Mouse (Mus musculus) embryonic facial prominence, embryonic 14.5 days (tissue): Measurements from ENCODE around the gene Rps9. TPM values are rescaled to one million over a fixed set of nuclear protein-coding genes. Genes with fewer than 3 reads are reported as not detected.
A peak's percentile ranks its signal among the peaks of the same experiment; 100 is the strongest.

Source experiments
- ATAC-seq: fragments of 200-750 bp; cut with Nextera tagmentation; 2 replicates; pipeline ENCODE4 v1.8.0; 2017; ENCODE audit warnings: low read depth, moderate number of reproducible peaks, moderate TSS enrichment
- DNase-seq: peaks from one replicate; pipeline ENCODE4 v3.0.0-alpha.2; 2015; ENCODE audit warnings: low spot score
- H3K27ac ChIP-seq: fragments of 300-500 bp; sonication (generic); replicated peaks from 2 replicates; pipeline ENCODE4 v1.5.1; 2014; ENCODE audit warnings: low read depth, mild to moderate bottlenecking, low read length, moderate library complexity
- H3K27me3 ChIP-seq: fragments of 300-500 bp; sonication (generic); replicated peaks from 2 replicates; pipeline ENCODE4 v1.6.1; 2014; ENCODE audit warnings: low read length; ENCODE audit not compliant: control insufficient read depth, insufficient read depth
- H3K36me3 ChIP-seq: fragments of 300-500 bp; sonication (generic); 2 replicates; pipeline ENCODE4 v1.6.1; 2014; ENCODE audit warnings: low read length, mixed read lengths; ENCODE audit not compliant: control insufficient read depth, insufficient read depth
- H3K4me1 ChIP-seq: fragments of 300-500 bp; sonication (generic); 2 replicates; pipeline ENCODE4 v1.6.1; 2014; ENCODE audit warnings: antibody characterized with exemption, low read length; ENCODE audit not compliant: control insufficient read depth, insufficient read depth
- H3K4me2 ChIP-seq: fragments of 300-500 bp; sonication (generic); 2 replicates; pipeline ENCODE4 v1.6.1; 2014; ENCODE audit warnings: low read depth, mild to moderate bottlenecking, low read length, moderate library complexity, mixed read lengths
- H3K4me3 ChIP-seq: fragments of 300-500 bp; sonication (generic); 2 replicates; pipeline ENCODE4 v1.5.1; 2014; ENCODE audit warnings: low read depth, mild to moderate bottlenecking, low read length
- H3K9ac ChIP-seq: fragments of 300-500 bp; sonication (generic); 2 replicates; pipeline ENCODE4 v1.6.1; 2014; ENCODE audit warnings: low read depth, mild to moderate bottlenecking, low read length, moderate library complexity, mixed read lengths
- H3K9me3 ChIP-seq: fragments of 300-500 bp; sonication (generic); 2 replicates; pipeline ENCODE4 v1.6.1; 2016; ENCODE audit warnings: low read length; ENCODE audit not compliant: control insufficient read depth
- WGBS: fragments of 180-500 bp; shearing (Covaris S2); extraction: QIAGEN DNeasy Blood & Tissue Kit; methylation state at CpG from one replicate; pipeline ENCODE4 v1.1.7; 2014; 5-methylcytosine and 5-hydroxymethylcytosine counted together
- polyA plus RNA-seq: library from polyadenylated mRNA; unstranded; fragments of >200 nt; fragmentation: Nextera tagmentation; extraction: Ambion mirVana; gene quantifications from 2 replicates; pipeline ENCODE4 v1.2.1, GENCODE M21; 2014

Gene Rps9
- 1,544 and 1,554 TPM in 2 replicates for polyA plus RNA-seq

DNA sequence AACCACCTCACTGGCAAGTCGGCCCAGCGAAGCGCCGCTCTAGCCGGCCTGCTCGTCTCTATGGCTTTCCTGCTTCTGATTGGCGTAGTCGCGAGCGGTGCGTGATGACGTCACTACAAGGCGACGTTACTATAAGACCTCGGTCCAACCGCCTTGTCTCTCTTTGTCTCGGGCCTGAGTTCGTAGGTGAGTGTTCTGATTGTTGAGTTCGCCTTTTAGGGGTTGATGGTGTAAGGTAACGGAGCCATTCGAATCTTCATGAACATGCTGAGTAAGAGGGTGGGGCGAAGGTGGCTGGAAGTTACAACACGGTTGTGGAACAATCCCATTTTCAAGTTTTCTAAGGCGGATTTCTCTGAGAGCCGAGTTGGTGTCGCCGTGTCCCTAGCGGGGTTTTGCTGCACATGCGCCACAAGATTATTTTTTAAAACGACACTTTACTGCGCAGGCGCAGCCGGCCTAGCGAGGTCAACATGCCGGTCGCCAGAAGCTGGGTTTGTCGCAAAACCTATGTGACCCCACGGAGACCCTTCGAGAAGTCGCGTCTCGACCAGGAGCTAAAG lies at the start of gene Rps9:
Gene Rps9, plus strand, starts transcription at position 115 of the 563 bp plus-strand sequence.
- no peaks in the 10 kb centered on the region for H3K9me3 ChIP-seq
- peak within 1 kb of the TSS; percentile 83 for H3K4me2 ChIP-seq
- H3K27ac ChIP-seq: peak within 1 kb of the TSS; percentile 93
- peaks cover 4% of the 10 kb centered on the region; the same call in 1 of the 2 replicates for H3K4me1 ChIP-seq
- 1% methylated on average over 42 of the region's 42 CpGs for WGBS
- DNase-seq: peak; percentile 98
- H3K4me3 ChIP-seq: peak within 1 kb of the TSS; percentile 85
- no peaks in the 10 kb centered on the region for H3K27me3 ChIP-seq
- H3K36me3 ChIP-seq: peaks cover 65% of the 10 kb centered on the region
- ATAC-seq: peak; percentile 95
- H3K9ac ChIP-seq: peak within 1 kb of the TSS; percentile 92

DNA sequence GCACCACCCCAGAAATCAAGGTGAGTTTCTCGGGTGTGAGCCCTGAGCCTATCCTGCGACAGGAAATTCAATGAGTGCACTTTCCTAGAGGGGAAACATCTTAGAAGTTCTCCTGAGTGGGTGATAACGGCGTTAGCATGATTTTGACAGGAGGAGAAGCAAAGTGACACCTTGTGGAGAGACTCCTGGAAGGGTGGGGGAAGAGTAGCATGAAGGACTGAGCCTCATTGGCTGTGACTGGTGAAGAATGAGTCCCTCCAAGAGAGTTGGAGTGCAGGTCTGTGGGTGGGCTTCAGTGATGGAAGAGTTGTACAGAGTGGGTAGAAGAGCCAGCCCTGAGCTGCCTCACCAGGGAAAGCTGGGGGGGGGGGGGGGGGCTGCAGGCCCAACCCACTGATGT lies 46.8 kb upstream of the Rps9 start:
- Histone ChIP-seq H3K4me3 (no peak overlapping the region), H3K4me1 (no peaks in the 10 kb centered on the region), H3K27me3 (no peaks in the 10 kb centered on the region), H3K9me3 (no peaks in the 10 kb centered on the region), H3K9ac (no peak overlapping the region), H3K27ac (no peak overlapping the region), H3K4me2 (no peak overlapping the region), H3K36me3 (peaks cover 99% of the 10 kb centered on the region)
- ATAC-seq: no peak
- WGBS: 82% methylated on average over 4 of the region's 4 CpGs
- DNase-seq: no peak

DNA sequence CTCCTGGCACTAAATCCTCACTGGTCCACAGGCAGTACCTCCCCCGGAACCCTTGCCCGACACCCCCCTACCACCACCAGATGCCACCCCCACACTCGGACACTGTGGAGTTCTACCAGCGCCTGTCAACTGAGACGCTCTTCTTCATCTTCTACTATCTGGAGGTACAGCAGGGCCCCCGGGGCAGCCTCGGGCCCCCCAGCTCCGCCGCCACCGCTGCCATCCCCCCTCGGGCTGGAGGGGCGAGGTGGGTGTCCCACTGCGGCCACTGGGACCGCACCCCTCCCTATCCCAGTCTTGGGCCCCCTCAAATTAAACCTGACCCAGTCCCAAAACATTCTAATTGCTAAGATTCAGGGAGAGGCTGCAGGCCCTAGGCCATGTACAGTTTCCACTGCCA lies 45.2 kb upstream of the Rps9 start:
- no peaks in the 10 kb centered on the region for H3K27me3 ChIP-seq
- 97% methylated on average over 7 of the region's 14 CpGs for WGBS
- H3K36me3 ChIP-seq: peaks cover 99% of the 10 kb centered on the region
- peaks cover 3% of the 10 kb centered on the region; the same call in 1 of the 2 replicates for H3K4me1 ChIP-seq
- H3K9me3 ChIP-seq: no peaks in the 10 kb centered on the region
- H3K4me3 ChIP-seq: no peak overlapping the region
- no peak overlapping the region for H3K4me2 ChIP-seq
- no peak overlapping the region for H3K9ac ChIP-seq
- H3K27ac ChIP-seq: no peak overlapping the region
- DNase-seq: no peak
- no peak for ATAC-seq

DNA sequence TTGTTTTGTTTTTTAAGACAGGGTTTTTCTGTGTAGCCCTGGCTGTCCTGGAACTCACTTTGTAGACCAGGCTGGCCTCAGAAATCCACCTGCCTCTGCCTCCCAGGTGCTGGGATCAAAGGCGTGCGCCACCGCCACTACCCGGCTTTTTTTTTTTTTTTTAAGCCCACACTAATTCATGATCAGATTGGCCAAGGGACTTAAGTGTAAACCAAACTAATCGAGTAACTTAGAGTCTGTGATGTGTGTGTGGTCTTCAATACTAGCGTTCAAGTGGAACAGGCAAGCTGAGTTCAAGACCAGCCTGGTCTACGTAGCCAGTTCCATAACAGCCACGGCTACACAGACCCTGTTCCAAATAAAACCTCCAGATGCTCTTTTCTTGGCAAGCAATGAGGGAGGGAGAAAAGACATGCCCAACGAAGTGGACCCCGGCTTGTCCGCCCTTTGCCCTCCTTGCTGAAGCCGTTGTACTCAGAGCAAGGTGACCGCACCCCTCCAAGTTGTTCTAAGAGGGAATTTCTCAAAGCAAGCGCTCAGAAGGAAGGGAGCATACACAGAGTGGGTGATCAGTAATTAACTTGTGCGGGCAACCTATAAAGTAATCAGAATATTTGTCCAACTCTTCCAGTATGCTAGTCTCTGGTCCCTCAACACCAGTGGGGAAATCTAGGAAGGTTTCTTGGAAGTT lies 39.1 kb upstream of the Rps9 start:
- H3K9ac ChIP-seq: peak overlapping the region; percentile 85
- DNase-seq: peak; percentile 19
- 27% methylated on average over 15 of the region's 15 CpGs for WGBS
- H3K4me1 ChIP-seq: peaks cover 13% of the 10 kb centered on the region
- H3K27me3 ChIP-seq: no peaks in the 10 kb centered on the region
- H3K9me3 ChIP-seq: no peaks in the 10 kb centered on the region
- peak overlapping the region; percentile 77 for H3K4me3 ChIP-seq
- peak overlapping the region; percentile 78 for H3K4me2 ChIP-seq
- ATAC-seq: peak; percentile 24
- H3K27ac ChIP-seq: peak overlapping the region; percentile 88
- H3K36me3 ChIP-seq: peaks cover 40% of the 10 kb centered on the region

DNA sequence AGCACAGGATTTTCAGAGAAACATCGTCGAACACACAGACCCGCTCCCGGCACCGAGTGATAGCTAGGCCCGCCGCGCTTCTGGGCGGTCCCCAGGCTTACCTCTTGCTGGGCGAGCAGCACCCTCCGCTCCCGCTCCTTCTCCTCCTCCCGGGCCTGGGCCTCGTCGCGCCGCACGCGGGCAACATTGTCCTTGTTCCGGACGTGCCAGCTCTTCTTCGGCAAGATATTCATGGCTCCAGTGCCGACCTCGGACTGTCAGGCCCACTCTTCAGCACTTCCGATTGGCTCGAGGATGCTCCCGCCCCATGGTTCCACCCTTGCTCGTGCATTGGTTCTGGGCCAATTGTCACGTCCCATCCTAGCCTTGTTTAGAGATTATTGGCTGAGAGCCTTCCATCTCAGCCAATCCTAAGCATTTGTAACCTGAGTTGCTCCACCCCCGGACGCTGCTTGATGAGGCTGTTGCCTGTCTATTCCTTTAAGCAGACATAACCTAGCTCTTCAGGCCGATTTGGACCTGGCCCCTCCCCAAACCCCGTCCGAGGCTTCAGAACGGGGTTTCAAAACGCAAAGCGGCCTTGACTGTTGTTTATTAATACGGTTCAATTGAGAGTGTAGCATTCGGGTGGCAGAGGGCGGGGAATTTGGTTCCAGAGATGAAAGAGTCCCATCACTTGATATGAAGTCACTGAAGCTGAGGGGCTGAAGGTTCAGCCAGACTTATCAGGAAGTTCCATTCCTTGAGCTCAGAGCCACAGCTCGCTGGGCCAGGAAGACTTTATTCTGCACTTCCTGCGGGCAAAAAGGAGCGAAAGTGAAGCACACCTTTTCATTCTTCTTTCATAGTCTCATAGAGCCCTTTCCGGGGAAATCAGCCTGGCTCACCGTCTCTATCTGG lies 38.3 kb upstream of the Rps9 start, which contains the start of gene Leng1:
Gene Leng1, minus strand, starts transcription at position 626 of the 900 bp plus-strand sequence.
- ATAC-seq: peak; percentile 99
- H3K9me3 ChIP-seq: no peaks in the 10 kb centered on the region
- H3K4me1 ChIP-seq: peaks cover 13% of the 10 kb centered on the region
- peak within 1 kb of the TSS; percentile 85 for H3K9ac ChIP-seq
- DNase-seq: peak; percentile 100
- peaks cover 32% of the 10 kb centered on the region for H3K36me3 ChIP-seq
- WGBS: 5% methylated on average over 27 of the region's 45 CpGs
- no peaks in the 10 kb centered on the region for H3K27me3 ChIP-seq
- H3K4me2 ChIP-seq: peak within 1 kb of the TSS; percentile 78
- H3K27ac ChIP-seq: peak within 1 kb of the TSS; percentile 88
- peak within 1 kb of the TSS; percentile 77 for H3K4me3 ChIP-seq

DNA sequence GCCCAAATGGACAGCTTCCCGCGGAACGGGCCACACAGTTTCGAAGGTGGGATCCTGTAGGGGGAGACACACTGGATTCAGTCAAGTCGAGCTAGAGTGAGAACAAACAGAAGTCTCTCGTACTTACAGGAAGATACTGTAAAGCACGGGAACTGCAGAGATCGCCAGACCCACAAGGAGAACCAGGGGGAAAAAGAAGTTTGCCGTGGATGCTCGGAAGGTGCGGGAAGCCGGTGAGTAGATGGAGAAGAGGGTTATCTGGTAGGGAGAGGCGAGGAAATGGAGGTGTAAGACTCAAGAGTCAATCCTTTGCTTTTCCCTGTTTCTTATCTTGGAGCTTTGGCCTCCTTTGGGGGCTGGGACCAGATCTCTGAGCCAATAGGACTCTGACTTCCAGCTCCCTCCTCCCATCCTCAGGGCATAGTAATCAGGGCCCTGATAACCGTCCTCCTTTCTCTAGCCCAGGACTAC lies 36.8 kb upstream of the Rps9 start:
- peaks cover 18% of the 10 kb centered on the region for H3K36me3 ChIP-seq
- DNase-seq (peak; percentile 10), ATAC-seq (no peak)
- H3K27ac ChIP-seq: no peak overlapping the region
- no peaks in the 10 kb centered on the region for H3K27me3 ChIP-seq
- WGBS: 24% methylated on average over 14 of the region's 14 CpGs
- H3K4me2 ChIP-seq: peak overlapping the region; percentile 13; the same call in 1 of the 2 replicates
- peaks cover 13% of the 10 kb centered on the region for H3K4me1 ChIP-seq
- H3K4me3 ChIP-seq: peak overlapping the region; percentile 9; the same call in 1 of the 2 replicates
- no peak overlapping the region for H3K9ac ChIP-seq
- no peaks in the 10 kb centered on the region for H3K9me3 ChIP-seq

DNA sequence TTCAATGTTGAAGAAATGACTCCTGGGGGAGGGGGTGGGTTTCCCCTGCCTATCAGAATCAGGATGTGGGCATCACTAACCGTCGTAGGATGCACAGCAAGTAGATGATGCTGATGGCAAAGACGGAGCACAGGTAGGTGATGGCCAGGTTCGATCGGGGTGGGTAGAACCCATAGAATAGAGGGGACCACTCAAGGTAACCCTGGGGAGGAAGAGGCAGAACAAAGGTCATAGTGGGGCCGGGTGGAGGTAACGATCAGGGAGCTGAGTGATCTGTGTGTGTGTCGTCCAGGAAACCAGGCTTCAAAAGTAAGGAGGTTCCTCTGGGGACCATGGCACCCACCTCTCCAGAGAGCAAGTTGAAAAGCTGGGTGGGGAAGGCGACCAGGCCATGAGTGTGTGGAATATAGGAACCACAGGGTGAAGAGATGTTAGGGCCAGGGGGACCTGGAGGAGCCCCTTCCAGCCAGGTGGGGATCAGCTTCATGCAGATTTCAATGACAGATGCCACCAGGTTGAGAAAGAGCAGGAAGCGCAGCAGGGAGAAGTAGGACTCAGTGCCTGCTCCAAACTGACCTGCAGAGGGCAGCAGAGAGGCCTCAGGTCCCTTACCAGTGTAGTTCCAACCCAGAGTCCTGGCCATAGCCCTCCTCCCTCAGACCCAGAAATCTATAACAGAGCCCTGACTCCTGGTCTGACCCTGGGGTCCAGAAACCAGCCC lies 29.1 kb upstream of the Rps9 start:
- peak; percentile 77 for DNase-seq
- H3K4me1 ChIP-seq: no peaks in the 10 kb centered on the region
- no peak overlapping the region for H3K27ac ChIP-seq
- 71% methylated on average over 10 of the region's 10 CpGs for whole genome bisulfite sequencing
- H3K36me3 ChIP-seq: peaks cover 14% of the 10 kb centered on the region; the same call in 1 of the 2 replicates
- no peak overlapping the region for H3K9ac ChIP-seq
- no peaks in the 10 kb centered on the region for H3K9me3 ChIP-seq
- H3K27me3 ChIP-seq: no peaks in the 10 kb centered on the region
- H3K4me2 ChIP-seq: no peak overlapping the region
- H3K4me3 ChIP-seq: no peak overlapping the region
- ATAC-seq: peak; percentile 78

DNA sequence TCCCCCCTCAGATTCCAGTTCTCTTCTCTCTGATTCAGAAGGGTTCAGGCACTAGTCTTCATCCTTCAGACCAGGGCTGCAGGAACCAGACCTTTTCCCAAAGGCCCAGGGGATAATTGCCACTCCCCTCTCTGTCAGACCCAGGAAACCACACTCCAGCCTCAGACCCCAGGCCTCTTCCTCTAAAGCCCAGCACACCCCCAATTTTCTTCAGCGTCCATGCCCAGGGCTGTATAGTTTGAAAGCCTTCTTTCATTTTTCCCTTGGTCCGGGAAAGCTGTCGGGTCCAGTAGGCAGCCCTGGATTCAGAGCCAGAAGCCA lies 28.6 kb upstream of the Rps9 start:
- 69% methylated on average over 3 of the region's 3 CpGs for WGBS
- H3K4me2 ChIP-seq: no peak overlapping the region
- H3K9me3 ChIP-seq: no peaks in the 10 kb centered on the region
- ATAC-seq (no peak), DNase-seq (no peak)
- peaks cover 16% of the 10 kb centered on the region; the same call in 1 of the 2 replicates for H3K36me3 ChIP-seq
- no peak overlapping the region for H3K9ac ChIP-seq
- no peaks in the 10 kb centered on the region for H3K4me1 ChIP-seq
- no peaks in the 10 kb centered on the region for H3K27me3 ChIP-seq
- no peak overlapping the region for H3K4me3 ChIP-seq
- H3K27ac ChIP-seq: no peak overlapping the region
